Mouse (Mus musculus): ENCODE results near the gene Nckap5.

DNA sequence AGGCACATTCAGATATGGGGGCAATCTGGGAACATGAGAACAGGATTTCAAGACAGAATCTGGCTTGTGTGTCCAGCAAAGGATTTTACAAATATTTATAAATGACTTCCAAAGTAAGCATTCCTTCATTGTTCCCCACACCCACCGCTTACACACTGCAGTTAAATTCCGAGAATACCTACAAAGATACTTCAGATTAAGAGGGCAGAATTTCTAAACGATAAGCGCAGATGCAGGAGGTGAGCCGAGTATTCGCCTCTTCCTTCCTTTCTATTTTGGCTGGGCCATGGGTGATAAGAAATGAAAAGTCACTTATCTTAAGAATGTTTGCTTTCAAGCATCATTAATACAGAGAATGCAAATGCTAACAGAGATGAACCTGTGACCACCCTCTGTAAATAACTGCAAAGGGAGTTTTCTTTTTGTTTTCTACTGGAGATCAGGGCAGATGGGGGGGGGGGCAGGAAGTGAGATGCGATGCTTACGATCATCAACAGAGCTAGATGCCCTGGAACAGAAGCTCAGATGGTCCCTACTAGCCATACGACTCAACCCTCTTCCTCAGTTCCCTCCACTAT is 213.0 kb downstream of the Nckap5 start:
- no peak for TF ChIP-seq CTCF (IDR thresholded peaks at IDR 0.05; ENCODE audit: low read depth, low read length)
- no peak for TF ChIP-seq POLR2A (IDR thresholded peaks at IDR 0.05; ENCODE audit: extremely low read depth, insufficient read depth, low read length)

All from liver, adult 2 months (tissue).